Mouse (Mus musculus) megakaryocyte, embryonic 14.5 days (primary cell): ENCODE data around the gene Gramd1b. TPM values are rescaled to one million over a fixed set of nuclear protein-coding genes. Genes with fewer than 3 reads are reported as not detected.
"Not testable (repeated sequence)": the region's sequence is repeated elsewhere in the genome, so short reads cannot be mapped to it uniquely, and the experiment has no call there.

Experiments
- H3K27me3 ChIP-seq: replicated peaks from 2 replicates; pipeline ENCODE3; 2012; ENCODE audit warnings: inconsistent platforms
- H3K36me3 ChIP-seq: replicated peaks from 2 replicates; pipeline ENCODE3; 2012; ENCODE audit warnings: low read length, inconsistent platforms, mixed read lengths
- H3K4me1 ChIP-seq: 2 replicates; pipeline ENCODE4 v1.6.1; 2012; ENCODE audit warnings: inconsistent platforms
- H3K4me3 ChIP-seq: replicated peaks from 2 replicates; pipeline ENCODE3; 2012; ENCODE audit warnings: moderate library complexity, mild to moderate bottlenecking, inconsistent platforms
- H3K9me3 ChIP-seq: 2 replicates; pipeline ENCODE4 v1.6.1; 2012; ENCODE audit warnings: inconsistent platforms
- FLI1 ChIP-seq: IDR thresholded peaks from 2 replicates; pipeline ENCODE4 v1.6.1; 2012; ENCODE audit warnings: low read length, inconsistent platforms, mixed read lengths
- GATA1 ChIP-seq: IDR thresholded peaks from 3 replicates; pipeline ENCODE4 v1.6.1; 2012; ENCODE audit warnings: mixed read lengths, low read length, inconsistent platforms, borderline replicate concordance
- polyA plus RNA-seq: library from polyadenylated mRNA; stranded (reverse); fragments of >175 nt; gene quantifications from 2 replicates; pipeline ENCODE4 v1.2.3, GENCODE M21; 2012; ENCODE audit warnings: low replicate concordance; ENCODE audit not compliant: insufficient read depth

The Gramd1b gene
- polyA plus RNA-seq, 1 experiment: 3.1 TPM

GRCm38 (mm10) chr9:40522156-40522555 lies 9.0 kb downstream of the Gramd1b start:
- peaks cover 10% of the 10 kb centered on the region for H3K4me1 ChIP-seq
- H3K4me3 ChIP-seq: no peak overlapping the region
- no peaks in the 10 kb centered on the region for H3K36me3 ChIP-seq
- TF ChIP-seq GATA1 (no peak), FLI1 (no peak)
- H3K27me3 ChIP-seq: peaks cover 3% of the 10 kb centered on the region
- no peaks in the 10 kb centered on the region for H3K9me3 ChIP-seq

- Histone ChIP-seq H3K36me3 (no peaks in the 10 kb centered on the region), H3K9me3 (no peaks in the 10 kb centered on the region), H3K27me3 (no peaks in the 10 kb centered on the region), H3K4me3 (no peak overlapping the region), H3K4me1 (peaks cover 10% of the 10 kb centered on the region)
- TF ChIP-seq FLI1: no peak
- no peak for TF ChIP-seq GATA1
Measured at GRCm38 (mm10) chr9:40521097-40521496, 10.1 kb downstream of the Gramd1b start.

DNA sequence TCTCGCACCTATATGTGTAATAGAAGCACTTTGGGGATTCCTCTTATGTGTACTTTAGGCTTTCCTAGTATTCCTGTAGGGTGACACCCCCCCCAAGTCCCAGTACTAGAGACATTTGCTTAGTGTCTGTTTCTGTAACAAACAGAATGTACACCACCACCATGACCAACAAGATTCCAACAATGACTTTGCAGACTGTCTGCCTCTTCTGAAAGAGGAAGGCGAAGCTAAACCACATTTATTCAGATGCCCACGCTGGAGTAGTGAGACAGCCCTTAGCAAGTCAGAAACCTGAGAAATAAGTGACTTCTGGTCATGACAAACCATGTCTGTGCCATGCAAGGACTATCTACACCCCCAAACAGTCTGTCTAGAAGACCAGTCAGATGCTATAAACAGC lies 11.9 kb downstream of the Gramd1b start:
- Histone ChIP-seq H3K9me3 (no peaks in the 10 kb centered on the region), H3K36me3 (no peaks in the 10 kb centered on the region), H3K4me1 (peaks cover 10% of the 10 kb centered on the region), H3K27me3 (no peaks in the 10 kb centered on the region), H3K4me3 (no peak overlapping the region)
- TF ChIP-seq FLI1 (no peak), GATA1 (no peak)

DNA sequence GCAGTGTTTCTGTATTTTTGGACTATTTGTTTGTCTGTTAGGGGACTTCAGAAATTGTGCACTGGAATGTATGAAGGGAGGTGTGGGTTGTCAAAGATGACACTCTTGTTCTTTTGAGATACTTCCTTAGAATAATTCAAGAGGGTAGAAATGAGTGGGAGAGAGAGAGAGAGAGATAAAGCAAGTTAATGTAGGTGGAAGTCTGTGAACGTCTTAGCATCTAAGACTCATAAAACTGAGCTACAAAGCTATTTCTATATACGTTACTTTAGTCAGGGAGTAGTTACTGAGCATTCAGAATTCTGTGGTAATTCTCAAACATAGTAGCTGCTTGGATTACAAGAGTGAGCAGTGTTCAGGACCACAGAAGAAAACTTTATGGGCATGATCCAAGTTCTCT lies 19.2 kb downstream of the Gramd1b start:
- H3K27me3 ChIP-seq: peaks cover 4% of the 10 kb centered on the region
- TF ChIP-seq FLI1: no peak
- no peak for TF ChIP-seq GATA1
- no peaks in the 10 kb centered on the region for H3K4me1 ChIP-seq
- H3K36me3 ChIP-seq: no peaks in the 10 kb centered on the region
- H3K4me3 ChIP-seq: no peak overlapping the region
- no peaks in the 10 kb centered on the region for H3K9me3 ChIP-seq

DNA sequence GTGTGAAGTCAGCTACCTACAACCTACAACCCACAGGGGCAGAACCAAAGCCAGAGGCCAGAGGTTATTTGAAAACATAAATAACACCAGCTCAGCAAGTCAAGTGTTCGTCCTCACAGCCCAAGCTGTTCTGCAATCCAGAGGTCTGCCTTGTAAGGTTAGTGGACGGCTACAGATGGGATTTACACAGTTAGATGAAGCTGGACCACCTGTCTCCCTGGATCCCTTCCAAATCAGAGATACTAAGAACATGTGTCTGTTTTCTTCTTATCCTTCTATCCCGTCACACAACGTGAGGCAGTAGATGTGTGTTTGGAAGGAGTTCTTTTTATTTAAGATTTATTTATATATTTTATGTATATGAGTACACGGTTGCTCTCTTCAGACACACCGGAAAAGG lies 21.7 kb downstream of the Gramd1b start:
- Histone ChIP-seq H3K4me1 (peaks cover 6% of the 10 kb centered on the region), H3K27me3 (peaks cover 8% of the 10 kb centered on the region), H3K36me3 (no peaks in the 10 kb centered on the region), H3K9me3 (no peaks in the 10 kb centered on the region), H3K4me3 (no peak overlapping the region)
- TF ChIP-seq GATA1 (no peak), FLI1 (no peak)

DNA sequence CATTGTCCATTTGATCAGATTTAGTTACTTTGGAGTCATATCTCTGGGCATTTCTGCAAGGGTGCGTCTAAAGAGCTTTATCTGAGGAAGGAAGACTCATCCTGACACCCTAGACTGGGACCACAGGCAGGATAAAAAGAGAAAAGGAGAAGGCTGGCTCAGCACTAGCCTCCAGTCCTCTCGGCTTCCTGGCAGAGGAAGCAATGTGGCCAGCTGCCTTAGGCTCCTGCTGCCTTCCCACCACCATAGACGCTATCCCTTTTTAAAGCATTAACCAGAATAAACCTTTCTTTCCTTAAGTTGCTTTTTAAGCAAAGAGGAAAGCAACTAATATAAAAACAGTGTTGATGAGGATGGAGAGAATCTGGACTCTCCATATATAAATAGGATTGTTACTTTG lies 24.6 kb downstream of the Gramd1b start:
- TF ChIP-seq GATA1 (no peak), FLI1 (no peak)
- H3K27me3 ChIP-seq: peaks cover 8% of the 10 kb centered on the region
- H3K9me3 ChIP-seq: no peaks in the 10 kb centered on the region
- peaks cover 6% of the 10 kb centered on the region for H3K4me1 ChIP-seq
- H3K4me3 ChIP-seq: peak overlapping the region; percentile 38
- H3K36me3 ChIP-seq: no peaks in the 10 kb centered on the region

DNA sequence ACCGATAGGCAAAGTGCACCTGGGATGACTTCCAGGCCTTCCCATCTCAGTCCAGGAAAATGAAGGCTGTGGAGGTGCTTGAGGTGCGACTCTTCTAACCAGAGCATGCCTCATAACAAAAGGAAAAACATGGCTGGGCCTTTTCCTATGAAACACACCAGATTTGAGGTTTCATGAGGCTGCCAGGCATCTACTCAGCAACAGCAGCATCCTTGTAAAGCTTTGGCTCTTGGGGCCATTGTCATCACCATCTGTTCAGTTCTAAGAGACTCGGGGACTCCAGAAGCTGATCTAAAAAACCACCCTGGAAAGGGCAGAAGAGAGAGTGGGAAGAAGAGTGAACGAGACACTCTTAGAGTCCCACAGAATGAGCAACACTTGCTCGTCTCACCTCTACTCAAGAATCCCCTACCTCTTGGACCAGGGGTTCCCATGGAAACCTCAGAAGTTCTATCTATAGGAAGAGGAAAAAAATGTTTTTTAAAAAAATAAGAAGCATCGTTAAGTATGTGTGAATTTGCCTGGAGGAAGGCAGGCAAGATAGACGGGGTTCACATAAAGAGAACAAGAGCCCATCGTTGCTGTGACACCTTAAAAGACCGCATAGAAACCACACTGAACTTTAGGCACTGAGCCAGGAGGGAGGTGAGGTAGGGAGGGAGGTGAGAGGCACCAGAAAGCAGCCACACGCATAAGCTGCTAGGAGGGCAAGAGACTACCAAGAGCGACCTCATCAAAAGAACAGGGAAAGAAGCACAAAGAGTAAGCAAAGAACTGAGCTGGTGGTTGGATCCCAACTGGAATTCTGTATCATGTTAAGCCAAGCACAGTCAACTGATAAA lies 25.5 kb downstream of the Gramd1b start:
- peaks cover 6% of the 10 kb centered on the region for H3K4me1 ChIP-seq
- peaks cover 7% of the 10 kb centered on the region for H3K27me3 ChIP-seq

GRCm38 (mm10) chr9:40504886-40505285 lies 26.3 kb downstream of the Gramd1b start:
- Histone ChIP-seq H3K36me3 (no peaks in the 10 kb centered on the region), H3K9me3 (no peaks in the 10 kb centered on the region), H3K4me3 (no peak overlapping the region), H3K4me1 (peaks cover 6% of the 10 kb centered on the region), H3K27me3 (peaks cover 9% of the 10 kb centered on the region)
- TF ChIP-seq GATA1: no peak
- TF ChIP-seq FLI1: no peak

More for the DNA sequence above, 25.5 kb downstream of the Gramd1b start:
- TF ChIP-seq GATA1 (no peak), FLI1 (no peak)
- H3K9me3 ChIP-seq: no peaks in the 10 kb centered on the region
- H3K36me3 ChIP-seq: no peaks in the 10 kb centered on the region
- no peak overlapping the region for H3K4me3 ChIP-seq

- Histone ChIP-seq H3K27me3 (peaks cover 6% of the 10 kb centered on the region), H3K4me3 (no peak overlapping the region), H3K4me1 (no peaks in the 10 kb centered on the region), H3K36me3 (no peaks in the 10 kb centered on the region), H3K9me3 (no peaks in the 10 kb centered on the region)
- TF ChIP-seq FLI1 (no peak), GATA1 (no peak)
Measured at GRCm38 (mm10) chr9:40500691-40501090, 30.5 kb downstream of the Gramd1b start.

DNA sequence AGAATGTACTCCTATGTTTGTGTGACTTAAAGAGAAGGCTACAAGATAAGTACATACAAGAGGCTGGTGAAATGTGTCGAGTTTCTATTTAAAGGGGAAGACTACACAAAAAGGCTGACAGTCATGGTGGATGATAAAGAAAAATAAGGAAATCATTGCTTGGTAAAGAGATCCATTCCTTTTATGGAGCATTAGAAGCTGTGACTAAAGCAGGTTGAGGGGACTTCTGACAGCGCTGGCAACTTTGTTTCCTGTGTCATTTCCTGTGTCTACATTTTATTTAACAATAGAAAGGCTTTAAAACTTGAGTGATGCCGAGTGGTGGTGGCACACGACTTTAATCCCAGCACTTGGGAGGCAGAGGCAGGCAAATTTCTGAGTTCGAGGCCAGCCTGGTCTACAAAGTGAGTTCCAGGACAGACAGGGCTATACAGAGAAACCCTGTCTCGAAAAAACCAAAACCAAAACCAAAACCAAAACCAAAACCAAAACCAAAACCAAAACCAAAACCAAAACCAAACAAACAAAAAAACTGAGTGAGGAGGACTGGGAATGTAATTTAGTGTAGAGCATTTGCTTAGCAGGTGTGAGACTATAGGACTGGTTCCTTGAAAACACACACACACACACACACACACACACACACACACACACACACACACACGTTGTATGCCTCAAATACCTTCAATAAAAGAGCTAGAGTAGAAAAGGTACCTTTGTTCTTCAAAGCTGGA lies 48.7 kb downstream of the Gramd1b start:
- Histone ChIP-seq H3K4me3 (peak overlapping the region; percentile 62), H3K4me1 (peaks cover 17% of the 10 kb centered on the region)
- H3K9me3 ChIP-seq, H3K27me3 ChIP-seq, H3K36me3 ChIP-seq: not testable (repeated sequence)
